Mouse (Mus musculus) heart, adult 8-10 months (tissue): Measurements from ENCODE around the gene Defb39. TPM values are rescaled to one million over a fixed set of nuclear protein-coding genes. Genes with fewer than 3 reads are reported as not detected.

Experiments used
- DNase-seq: peaks from one replicate; pipeline ENCODE4 v3.0.0; 2022; ENCODE audit warnings: low spot score
- total RNA-seq, 4 experiments: library from RNA; stranded (reverse); gene quantifications; 2 replicates each; pipeline ENCODE4 v1.2.4; 2022

Defb39 gene
- not detected for total RNA-seq

DNA sequence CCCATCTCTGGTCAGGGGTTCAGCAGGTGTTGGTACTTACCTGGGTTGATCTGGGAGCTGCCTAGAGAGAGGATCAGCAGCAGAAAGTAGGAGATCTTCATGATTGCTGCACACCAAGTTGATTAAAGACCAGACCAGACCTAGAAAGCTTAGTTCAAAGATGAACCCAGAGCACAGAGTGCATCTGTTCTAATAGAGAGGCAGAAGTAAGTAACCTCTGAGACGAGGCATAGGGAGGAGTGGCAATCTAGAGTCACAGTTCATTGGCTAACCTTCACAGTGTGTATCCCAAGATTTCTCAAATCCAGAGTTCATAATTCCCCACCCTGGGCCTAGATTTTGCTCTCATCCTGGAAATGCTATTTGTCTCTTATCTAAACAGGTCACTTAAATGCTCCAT, at the start of gene Defb39:
TSS of gene Defb39 (minus strand) at position 101 of the 400 bp plus-strand sequence.
- no peak for DNase-seq

GRCm38 (mm10) chr8:19066013-19066412, 1.4 kb upstream of the Defb39 start:
- DNase-seq = no peak

- DNase-seq = no peak
Observed at GRCm38 (mm10) chr8:19062891-19063290, 1.7 kb downstream of the Defb39 start.

DNA sequence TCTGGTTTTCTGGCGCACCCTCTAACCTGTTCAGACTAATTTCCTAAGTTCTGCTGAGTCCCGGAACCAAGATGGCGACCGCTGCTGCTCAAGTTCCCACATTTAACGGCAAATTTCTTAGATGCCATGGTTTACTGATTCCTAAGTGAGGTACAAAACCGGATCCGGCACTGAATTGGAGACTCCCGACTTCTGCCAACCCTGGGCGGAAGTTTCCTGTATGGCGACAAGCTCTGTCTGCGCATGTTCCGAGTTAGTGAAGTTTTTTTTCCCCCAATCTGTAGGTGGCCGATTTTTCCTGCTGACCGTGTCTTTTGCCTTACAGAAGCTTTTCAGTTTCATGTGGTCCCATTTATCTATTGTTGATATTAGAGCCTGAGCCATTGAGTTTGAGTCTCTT, 19.4 kb downstream of the Defb39 start:
- no peak for DNase-seq

GRCm38 (mm10) chr8:19026466-19026865, 38.1 kb downstream of the Defb39 start, which contains the start of gene Defb38:
Gene Defb38 (minus strand): TSS chr8:19026566.
- no peak for DNase-seq

Other genes with a start within 250 kb of the Defb39 start
- not detected for gene Defb40, start 86.6 kb downstream of the Defb39 start, total RNA-seq
- not detected for gene Defb37, start 73.8 kb downstream of the Defb39 start, total RNA-seq
- gene Defb38, start 38.2 kb downstream of the Defb39 start, total RNA-seq = not detected
- not detected for gene Defb12, start 50.0 kb upstream of the Defb39 start, total RNA-seq
- not detected for gene Defb34, start 58.9 kb upstream of the Defb39 start, total RNA-seq
- gene Gm45826, start 76.0 kb upstream of the Defb39 start, total RNA-seq = not detected
- gene Defb14, start 129.5 kb upstream of the Defb39 start, total RNA-seq = not detected
- not detected for gene Defb4, start 133.9 kb upstream of the Defb39 start, total RNA-seq
- not detected for gene Defb6, start 160.7 kb upstream of the Defb39 start, total RNA-seq
- not detected for gene Defb46, start 175.1 kb upstream of the Defb39 start, total RNA-seq
- not detected for gene Defb5, start 182.8 kb upstream of the Defb39 start, total RNA-seq
- gene Defb3, start 228.6 kb upstream of the Defb39 start, total RNA-seq = not detected